Mouse (Mus musculus): ENCODE measurements at regions not wholly inside any gene's neighbourhood (a gene's known extent, or its start where the extent isn't known, plus 50 kb on each side); places are given as distances from the start of the nearest gene placed in this dataset.

DNA sequence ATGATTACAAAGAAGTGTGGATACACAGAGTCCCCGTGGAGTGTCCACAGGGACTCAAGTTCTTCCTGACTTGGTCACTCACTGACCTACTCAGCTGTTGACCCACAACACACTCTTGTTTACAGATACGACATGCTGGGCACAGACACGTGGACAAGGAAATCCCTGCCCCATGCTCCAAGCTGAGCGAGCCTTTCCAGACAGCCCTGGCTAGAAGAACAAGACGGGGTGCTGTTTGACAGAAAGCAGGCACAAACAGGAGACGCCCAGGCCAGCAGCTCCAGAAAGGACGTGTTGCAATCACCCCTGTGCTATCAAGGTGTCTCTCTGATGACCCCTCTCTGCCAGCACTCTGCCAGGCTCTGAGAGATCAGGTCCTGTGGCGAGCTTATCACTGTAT is 112.6 kb upstream of the Gm14444 start:
- DNase-seq, result no peak

- DNase-seq, result no peak
These were observed 109.9 kb upstream of the Gm14444 start for GRCm38 (mm10) chr2:174899940-174900670.

DNA sequence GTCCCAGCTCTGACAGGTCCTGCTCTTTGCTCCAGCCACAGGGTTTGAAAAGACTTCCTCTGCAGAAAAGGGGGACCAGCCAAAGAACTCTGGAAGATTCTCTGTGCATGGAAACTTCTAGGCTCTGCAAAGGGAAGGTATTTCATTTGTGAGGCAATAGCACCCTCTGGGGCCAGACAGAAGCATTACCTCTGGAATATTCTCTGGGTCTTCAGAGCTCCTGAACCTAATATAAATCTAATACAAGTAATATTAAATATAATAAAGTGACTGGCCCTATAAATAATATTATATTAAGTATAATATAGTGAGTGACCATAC is 109.4 kb upstream of the Gm14444 start:
- DNase-seq, result peak; percentile 49

GRCm38 (mm10) chr2:174901801-174902200 is 108.2 kb upstream of the Gm14444 start:
- DNase-seq, result no peak

- no peak for DNase-seq
These were observed 106.4 kb upstream of the Gm14444 start for GRCm38 (mm10) chr2:174903627-174904026.

DNA sequence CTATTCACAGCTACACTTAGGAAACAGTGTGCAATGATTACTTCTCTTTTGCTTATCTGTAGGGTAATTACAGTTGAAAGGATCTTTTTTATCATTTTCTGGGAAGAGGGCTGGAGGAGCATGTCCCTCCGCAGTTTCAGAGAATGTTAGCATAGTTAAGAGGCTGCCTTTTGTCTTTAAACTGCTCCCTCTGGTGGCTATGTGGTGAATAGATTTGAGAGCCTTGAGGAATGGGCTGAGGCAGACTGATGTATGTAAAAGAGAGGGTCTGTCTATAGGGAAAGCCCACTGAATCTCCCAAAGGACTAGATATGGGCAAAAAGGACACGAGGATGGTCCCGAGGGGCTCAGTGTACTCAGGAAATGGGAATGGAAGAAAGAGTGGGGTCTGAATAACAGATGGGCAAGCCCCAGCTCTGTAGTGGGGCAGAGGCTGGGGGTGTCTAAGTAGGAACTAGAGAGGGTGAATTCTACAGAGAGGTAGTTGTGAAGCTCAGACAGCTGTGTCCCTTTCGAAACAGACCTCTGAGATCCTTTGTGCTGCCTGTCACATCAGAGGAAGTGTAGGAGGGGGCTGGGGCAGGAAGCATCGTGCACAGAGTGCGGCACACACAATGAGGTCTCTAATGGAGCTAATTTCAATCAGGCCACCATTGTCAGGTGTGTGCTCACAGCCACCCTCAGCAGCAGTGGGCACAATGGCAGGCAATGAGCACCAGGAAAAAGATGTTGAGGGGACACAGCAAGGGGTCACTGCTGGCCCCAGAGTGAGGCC is 104.0 kb upstream of the Gm14444 start:
- DNase-seq, result no peak

DNA sequence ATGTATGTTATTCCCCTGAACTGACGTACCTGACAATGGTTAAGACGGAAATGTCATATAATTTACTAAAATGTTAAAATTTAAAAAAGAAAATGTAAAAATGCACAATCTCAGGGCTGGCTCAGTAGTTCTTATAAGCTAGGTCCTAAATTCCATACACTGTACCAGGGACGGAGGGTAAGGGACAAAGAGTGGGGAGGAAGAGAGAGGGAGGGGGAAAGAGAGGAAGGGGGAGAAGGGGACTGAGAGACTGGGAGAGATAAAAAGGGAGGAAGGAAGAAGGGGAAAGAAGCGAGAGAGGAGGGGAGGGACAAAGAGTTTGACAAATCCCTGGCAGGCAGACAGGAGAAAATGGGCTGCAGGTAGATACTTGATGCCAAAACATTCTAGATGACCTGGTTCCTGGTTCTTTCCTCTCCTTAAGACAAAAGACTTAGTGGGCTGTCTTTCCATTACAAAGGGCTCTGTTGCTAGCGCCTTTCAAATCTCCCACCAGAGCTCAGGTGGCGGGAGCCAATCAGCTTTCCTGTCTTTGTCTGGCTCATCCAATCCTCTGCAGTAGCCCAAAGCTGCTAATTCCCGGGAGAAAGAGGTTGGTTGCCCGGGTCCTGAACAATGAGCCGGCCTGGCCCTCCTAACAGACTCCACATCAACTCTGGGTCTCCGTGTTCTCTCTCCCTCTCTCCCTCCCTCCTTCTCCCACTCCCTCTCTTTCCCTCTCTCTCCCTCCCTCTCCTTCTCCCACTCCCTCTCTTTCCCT is 92.7 kb upstream of the Gm14444 start:
- DNase-seq, result no peak

DNA sequence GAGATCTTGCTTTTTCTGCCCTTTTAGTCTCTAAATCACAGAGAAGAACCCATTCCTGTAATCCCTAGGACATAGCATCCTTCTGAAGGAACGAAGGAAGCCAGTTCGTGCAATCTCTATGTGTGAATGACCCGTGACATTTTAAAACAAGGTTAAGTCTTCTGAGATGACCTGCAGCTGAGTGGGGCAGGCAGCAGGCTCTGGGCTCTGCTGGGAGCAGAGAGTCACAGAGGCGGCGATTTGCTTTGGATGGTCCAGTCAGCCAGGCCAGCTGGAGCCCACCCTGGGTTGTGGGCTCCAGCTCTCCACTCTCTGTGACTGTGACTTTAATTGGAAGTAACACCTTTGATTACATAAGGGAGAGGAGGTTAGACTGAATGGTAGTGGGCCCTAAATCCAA is 92.1 kb upstream of the Gm14444 start:
- DNase-seq, result no peak

DNA sequence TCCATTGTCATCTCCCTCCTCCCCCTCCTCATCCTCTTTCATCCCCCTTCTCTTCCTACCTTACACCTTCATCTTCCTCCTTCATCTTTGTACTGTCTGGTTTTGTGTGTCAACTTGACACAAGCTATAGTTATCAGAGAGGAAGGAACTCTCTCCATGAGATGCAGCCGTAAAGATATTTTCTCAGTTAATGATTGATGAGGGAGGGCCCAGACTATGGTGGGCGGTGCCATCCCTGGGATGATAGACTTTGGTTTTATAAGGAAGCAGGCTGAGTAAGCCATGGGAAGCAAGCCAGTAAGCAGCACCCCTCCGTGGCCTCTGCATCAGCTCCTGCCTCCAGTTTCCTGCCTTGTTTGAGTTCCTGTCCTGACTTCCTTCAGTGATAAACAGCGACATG is 87.8 kb upstream of the Gm14444 start:
- DNase-seq, result no peak

- no peak for DNase-seq
These were observed 80.3 kb upstream of the Gm14444 start for GRCm38 (mm10) chr2:174929718-174930117.

DNA sequence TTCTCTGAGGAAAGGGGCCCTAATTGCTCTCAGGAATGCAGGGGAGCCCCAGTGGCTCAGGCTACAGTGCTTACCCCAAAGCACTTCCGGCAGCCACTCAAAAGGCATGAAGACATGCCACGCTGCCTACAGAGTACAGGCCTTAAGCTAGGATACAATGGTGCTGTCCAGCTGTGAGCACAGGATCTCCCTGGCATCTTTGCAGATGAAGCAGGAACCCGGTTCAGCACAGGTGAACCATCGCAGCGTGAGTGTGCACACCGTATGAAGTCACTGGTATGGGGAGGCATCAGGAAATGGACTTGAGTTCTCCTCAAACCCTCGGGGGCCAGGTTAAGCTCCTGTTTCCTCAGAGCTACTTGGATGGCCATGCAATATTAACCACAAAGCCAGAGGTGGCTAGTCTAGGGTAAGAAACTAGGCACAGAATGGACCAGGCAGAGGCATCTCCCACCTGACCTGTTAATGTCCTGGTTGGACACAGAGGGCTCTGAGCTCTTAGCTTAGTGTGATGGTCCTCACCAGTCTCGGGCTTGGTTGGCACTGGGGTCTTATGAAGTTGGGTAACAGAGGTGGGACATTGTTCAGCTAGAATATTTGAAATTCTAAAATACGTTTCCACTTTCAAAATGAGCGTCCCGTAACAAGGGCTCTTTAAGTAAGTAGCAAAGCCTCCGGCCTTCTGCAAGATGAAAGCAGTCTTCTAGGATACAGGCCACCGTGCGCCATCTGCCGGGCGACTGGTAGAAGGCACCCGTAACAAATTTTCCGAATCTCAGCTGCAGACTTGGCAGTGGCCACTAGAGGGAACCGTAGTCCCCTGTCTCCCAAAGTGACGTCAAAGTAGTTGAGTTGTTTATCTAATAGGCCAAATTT is 77.7 kb upstream of the Gm14444 start:
- DNase-seq, result peak; percentile 76

DNA sequence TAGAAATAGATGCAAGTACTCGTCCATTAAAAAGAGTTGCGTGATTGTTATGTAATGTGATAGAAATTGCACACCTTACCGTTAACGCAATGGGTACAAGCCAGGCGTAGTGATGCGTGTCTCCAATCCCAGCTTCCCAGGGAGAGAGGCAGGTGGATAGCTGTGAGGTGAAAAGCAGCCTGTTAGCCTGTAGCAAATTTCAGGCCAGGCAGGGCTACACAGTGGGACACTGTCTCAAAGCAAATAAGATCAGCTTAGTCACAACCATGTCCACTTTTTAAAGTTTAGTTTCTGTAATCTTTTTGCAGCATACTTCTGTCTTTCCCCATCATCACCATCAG is 77.1 kb upstream of the Gm14444 start:
- DNase-seq, result no peak

DNA sequence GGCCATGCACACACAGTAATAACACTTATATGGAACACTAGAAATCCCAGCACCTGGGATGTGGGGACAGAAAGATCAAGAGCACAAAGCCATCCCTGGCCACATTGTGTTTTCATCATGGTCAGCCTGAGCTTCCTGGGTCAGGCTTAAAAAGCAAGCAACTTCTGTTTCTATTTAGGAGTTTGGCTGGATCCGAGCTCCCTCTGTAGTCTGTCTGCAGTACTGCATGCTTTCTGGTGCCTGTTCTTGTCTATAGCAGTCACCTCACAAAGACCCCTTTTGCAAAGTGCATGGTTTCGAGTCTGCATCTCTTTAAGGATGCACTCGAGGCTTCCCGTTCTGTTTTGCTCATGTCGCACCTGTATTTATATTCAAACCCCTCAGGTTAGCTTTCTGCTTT is 73.4 kb upstream of the Gm14444 start:
- no peak for DNase-seq

DNA sequence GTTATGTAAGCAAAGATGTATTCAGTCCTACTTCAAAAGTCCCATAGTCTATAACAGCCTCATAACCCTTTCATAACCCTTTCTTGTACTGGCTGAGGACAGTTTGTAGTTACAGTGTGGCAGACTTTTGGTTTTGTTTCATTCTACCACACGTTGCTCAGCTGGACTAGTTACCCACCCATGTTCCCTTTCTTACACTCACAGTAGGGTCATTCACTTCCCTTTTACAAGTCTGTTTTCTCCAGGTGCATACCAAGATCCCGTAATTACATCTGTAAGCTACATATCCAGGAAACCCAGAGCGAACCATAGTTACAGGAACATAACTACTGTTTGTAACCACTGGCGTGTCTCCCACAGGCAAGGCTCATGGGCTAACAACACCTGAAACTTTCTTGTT is 72.1 kb upstream of the Gm14444 start:
- no peak for DNase-seq

GRCm38 (mm10) chr2:174942221-174942620 is 67.8 kb upstream of the Gm14444 start:
- DNase-seq, result no peak

DNA sequence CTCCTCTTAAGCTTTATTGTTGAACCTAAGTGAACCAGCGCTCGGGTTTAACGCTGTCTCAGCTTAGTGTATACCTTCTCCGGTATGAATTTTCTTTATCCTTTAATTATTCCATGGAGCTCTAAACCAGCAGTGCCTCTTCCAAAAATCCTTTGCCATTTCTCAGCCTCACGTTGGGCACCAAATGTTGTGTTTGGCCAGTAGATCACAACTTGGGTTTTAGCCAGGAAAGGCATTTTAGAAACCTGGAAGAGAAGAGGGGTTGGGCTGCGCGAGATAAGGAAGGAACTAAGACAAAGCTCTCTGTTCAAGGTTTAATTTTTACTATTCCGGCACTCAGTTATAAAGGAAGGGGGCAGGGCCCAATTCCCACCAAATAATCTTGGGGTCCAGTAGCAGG is 61.9 kb upstream of the Gm14444 start:
- no peak for DNase-seq

Data from adrenal gland, postnatal 25 days (tissue).